Mouse (Mus musculus): Measurements from ENCODE around the gene Ggn.
"Not testable (repeated sequence)": the region's sequence is repeated elsewhere in the genome, so short reads cannot be mapped to it uniquely, and the experiment has no call there.

DNA sequence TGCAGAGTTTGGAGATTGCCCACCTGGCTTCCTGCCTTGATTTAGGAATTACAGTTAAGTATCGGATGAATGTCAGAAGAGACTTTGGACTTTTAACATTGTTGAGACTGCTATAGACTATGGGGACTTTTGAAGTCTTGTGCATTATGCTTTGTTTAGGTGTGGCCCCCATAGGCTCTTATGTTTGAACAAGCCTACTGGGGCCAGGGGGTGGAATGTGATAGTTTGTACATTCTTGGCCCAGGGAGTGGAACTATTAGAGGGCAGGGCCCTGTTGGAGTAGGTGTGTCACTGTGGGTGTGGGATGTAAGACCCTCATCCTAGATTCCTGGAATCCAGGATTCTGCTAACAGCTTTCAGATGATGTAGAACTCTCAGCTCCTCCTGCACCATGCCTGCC is 24.2 kb downstream of the Ggn start:
- not testable (repeated sequence) for TF ChIP-seq CTCF (IDR thresholded peaks at IDR 0.05; ENCODE audit: extremely low read depth, insufficient read depth, insufficient read length, insufficient replicate concordance); POLR2A (IDR thresholded peaks at IDR 0.05; ENCODE audit: low read depth, low read length)

Measured in spleen, adult 2 months (tissue).